Mouse (Mus musculus): ENCODE data around the gene Nup210. TPM values are rescaled to one million over a fixed set of nuclear protein-coding genes. Genes with fewer than 3 reads are reported as not detected.

Gene Nup210
- total RNA-seq (2021): 9.4 and 16.7 TPM in 2 replicates
- long read RNA-seq, experiment 1, full-length matches to known transcripts: 1 of 5 reads
- long read RNA-seq, experiment 1, partial matches to known transcripts: 3 of 5 reads
- long read RNA-seq, experiment 1, other reads (novel, unspliced or antisense): 1 of 5 reads
- long read RNA-seq, experiment 2, full-length matches to known transcripts: 2 of 2 reads
- long read RNA-seq, experiment 2, partial matches to known transcripts: 0 of 2 reads
- long read RNA-seq, experiment 2, other reads (novel, unspliced or antisense): 0 of 2 reads

DNA sequence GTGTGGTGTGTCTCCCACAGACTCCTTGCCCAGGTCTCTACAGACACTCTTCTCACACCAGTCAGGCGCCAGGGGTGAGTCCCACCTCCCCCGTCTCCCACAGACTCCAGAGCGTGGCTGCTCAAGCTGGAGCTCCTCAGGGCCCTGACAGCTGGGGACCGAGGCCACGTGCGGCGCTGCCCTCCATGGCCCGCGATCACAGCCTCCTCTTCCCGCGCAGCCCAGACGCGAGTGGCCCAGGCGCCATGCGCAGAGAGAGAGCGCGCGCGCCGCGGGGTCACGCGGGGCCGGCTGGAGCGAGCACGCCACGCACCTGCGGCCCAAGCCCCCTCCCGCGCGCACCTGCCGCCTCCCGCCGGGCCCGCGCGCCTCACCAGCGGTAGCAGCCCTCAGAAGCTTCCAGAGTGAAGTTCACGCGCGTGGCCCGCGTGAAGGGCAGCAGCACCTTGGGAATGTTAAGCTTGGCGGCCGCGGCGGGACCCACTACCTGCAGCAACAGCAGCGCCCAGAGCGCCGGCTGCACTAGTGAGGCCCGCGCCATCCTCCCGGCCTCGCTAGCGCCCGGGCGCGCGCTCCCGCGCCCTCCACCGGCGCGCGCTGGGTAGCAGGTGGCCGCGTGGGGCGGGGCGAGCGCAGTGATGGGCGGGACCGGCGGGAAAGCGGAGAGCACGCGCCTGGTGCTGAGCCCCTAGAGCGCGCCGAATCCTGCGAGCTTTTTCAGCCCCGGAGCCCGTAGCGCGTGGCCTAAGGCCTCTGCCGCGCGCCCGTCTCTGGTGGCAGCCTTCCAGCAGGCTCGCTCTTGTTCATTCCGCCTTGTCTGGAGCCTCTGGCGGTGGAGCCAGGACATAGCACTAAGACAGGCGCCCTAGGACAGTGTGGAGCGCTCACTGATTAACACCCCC lies at the start of gene Nup210:
Nup210 (minus strand) TSS at position 586 of the 902 bp plus-strand sequence.
- peak; percentile 97 for DNase-seq

DNA sequence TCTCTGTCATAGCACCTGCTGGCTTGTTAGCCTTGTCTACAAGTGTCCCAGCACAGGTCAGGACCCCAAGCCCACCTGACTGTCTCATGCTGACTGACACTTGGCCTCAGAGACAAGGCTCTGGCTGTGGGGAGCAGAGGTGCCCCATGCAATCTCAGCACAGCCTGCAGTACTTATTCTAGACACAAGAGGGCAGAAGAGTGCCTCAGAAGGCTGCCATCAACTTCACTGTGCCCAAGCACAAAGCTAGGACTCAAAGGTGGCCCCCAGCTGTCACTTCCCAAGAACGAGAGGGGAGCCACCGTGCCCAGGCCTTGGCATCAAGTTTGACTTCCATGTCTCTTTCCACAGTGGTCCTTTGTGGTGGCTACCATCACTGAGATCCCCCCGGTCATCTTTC lies 48.6 kb upstream of the Nup210 start:
- DNase-seq: peak; percentile 78

DNA sequence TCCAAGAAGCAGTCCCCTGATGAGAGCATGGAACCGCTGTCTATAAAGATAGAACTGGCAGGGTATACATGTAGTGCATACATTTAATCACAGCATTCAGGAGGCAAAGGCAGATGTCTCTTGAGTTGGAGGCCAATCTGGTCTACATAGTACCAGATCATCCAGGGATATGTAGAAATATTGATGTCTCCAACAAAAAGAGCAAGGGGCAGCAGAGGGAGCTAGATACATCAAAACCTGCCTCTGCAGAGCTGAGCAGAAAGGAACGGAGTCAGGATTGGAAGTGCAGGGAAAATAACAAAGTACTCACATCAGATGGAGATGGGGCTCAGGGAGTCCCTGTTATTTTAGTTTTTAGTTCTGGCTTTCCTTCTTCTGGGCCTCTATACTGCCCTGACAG lies 48.0 kb upstream of the Nup210 start:
- DNase-seq: no peak

DNA sequence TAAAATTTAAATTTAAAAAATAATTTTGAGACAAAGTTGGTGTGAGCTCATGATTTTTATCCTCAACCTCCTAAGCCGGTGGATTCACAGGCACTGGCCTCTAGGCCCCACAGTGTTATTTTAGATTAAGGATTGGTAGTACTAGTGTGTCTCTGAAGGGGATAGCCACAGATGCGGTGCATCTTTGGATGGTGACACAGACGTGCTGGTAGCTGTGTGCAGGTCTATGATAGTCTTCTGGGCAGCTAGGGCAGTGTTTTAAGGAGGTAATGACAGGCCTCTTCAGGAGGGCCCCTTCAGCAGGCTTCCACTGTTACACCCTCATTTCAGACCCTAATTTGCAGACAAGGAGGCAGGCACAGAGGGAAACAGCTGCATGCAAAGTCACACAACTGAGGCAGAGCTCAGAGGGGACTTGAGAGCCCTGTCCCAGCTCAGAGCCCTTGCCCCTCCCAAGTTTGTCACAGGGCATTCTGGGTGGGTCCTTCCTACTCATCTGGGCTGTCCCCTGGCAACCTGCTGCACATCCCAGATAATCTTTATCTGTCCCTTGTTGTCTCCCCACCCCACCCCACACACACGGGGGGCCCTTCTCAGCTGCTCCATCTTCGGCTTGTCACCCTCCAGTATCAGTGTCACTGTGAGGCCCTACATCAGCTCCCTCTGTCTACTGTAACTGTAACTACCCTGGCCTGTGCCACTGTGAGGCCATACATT lies 46.7 kb upstream of the Nup210 start:
- DNase-seq: no peak

DNA sequence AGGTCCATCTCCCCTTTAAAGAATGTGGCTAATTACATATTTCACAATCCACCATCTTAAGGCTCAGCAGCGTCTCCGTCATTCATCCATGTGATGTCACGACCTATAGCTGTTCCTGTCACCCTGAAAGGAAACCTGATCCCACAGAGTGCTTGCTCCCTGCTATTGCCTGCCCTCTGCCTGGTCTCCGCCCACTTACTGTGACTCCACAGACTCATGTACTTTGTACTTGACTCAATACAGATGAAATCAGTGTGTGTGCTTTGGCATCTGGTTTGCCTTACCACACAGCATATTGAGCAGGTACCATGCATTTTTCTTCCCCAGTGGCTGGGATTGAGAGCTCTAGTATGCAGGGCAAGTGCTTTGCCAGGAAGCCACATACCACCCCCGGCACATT lies 45.7 kb upstream of the Nup210 start:
- no peak for DNase-seq

DNA sequence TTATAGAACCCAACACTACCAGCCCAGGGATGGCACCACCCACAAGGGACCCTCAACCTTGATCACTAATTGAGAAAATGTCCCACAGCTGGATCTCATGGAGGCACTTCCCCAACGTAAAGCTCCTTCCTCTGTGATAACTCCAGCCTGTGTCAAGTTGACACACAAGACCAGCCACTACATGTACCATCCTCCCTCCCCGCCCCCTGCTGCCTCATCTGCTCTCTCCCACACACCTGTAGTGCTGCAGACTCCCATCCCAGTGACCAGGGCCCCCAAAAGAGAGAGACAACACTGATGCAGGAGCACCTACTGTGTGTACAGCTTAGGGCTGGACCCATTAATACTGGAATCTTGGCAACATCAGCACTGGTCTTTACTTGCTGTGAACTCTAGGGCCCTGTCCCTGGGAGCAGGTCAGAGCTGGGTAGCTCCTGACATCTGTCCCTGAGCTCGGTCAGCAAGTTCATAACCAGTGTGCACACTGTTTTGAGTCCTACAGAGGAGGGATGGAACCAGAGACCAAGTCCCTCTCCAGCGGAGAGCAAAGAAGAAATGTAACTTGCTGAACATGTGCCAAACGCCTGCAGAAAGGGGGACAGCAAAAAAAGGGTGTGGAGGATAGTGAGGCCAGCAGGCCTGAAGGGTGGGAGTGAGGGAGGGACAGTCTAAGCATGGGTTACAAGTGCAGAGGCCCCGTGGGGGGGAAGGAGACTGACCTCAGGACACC lies 45.0 kb upstream of the Nup210 start:
- DNase-seq: no peak

DNA sequence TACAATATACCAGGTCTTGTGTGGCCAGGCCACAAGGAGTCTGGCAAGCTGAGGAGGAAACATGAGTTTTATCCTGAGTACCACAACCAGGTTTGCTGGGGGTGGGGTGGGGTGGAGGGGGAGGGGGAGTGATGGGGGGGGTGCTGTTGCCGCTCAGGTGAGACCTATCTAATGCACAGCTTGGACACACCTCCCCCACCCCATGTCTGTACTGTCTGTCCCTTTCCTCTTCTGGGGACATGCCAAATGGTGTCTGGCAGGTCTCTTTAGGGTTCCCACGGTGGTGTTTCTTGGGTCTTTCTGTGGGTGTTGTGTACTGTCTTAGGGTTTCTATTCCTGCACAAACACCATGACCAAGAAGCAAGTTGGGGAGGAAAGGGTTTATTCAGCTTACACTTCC lies 44.3 kb upstream of the Nup210 start:
- no peak for DNase-seq

DNA sequence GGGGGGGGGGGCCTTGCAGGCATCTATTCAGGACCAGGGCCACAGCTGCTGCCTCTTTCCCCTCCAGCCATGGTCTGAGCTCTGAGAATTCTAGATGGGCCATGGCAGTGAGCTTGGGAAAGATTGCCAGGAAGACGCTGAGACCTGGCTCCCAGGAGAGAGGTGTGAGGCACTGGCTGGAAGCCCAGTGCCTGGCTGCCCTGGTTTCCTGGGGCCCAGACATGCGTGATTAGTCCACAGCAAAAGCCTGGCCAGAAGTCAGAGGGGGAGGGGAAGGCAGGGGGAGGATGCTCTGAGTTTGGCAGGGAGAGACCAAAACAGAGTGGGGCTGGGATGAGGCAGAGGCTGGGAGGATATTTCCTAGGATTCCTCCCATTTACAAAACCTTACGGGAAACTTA lies 43.8 kb upstream of the Nup210 start:
- peak; percentile 77 for DNase-seq

DNA sequence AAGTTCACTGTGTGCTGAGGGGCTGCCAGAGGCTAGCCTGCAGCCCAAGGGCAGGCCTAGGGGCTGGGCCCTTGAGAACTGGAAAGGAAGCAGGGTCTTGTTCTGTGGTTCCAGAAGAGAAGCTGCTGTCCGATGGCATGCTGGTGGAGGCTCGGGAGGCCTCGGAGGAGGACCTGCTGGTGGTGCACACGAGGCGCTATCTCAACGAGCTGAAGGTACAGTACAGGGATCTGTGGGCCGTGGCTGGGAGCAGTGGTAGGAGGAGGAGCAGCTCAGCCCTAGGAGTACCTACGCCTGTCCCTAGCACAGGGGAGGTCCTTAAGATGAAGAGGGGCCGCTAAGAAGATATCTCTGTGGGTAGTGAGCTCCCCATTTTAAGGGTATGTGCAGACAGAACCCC lies 42.4 kb upstream of the Nup210 start:
- no peak for DNase-seq

DNA sequence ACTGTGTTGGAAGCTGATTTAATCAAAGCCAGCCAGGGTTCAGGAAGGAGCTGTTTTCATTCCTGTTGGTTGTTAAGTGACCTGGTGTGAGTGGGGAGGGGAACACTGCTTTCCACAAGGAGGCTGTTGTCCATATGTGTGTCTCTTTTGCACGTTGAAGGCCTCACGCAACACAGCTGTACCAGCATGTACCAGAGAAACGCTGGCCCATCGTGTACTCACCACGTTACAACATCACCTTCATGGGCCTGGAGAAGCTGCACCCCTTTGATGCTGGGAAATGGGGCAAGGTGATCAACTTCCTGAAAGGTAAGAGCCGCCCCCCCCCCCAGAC lies 40.6 kb upstream of the Nup210 start:
- no peak for DNase-seq

DNA sequence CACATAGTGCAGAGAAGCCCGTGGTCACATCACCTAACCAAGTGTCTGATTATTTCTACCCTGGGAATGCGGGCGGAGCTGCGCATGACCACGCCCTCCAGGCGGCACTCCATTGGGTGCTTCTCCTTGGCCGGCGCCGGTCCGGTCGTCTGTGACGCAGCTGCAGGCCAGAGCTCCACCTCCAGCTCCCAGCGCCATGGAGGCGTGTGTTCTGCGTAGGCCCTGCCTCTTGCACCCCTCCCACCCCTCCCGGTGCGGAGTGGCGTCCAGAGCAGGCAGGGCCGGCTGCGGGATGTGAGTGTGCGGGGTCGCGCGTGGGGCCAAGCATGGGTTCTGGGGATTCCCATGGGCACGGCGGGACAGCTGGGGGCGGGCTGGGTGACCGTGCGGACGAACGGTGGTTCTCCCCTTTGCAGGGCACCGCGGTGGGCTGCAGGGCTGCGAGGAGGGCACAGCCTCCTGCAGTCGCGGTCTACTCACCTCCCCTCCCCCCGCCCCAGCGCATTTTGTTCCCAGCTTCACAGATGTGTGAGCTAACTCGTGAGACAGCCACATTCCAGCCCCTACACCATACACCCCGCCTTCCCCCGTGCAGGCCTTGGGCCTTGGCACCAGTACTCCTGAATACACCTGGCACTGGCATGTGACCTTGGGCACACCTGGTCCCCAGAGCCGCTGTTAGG lies 40.1 kb upstream of the Nup210 start, which contains the start of gene Hdac11:
Hdac11 (plus strand) TSS at position 112 of the 683 bp plus-strand sequence.
- peak; percentile 94 for DNase-seq

DNA sequence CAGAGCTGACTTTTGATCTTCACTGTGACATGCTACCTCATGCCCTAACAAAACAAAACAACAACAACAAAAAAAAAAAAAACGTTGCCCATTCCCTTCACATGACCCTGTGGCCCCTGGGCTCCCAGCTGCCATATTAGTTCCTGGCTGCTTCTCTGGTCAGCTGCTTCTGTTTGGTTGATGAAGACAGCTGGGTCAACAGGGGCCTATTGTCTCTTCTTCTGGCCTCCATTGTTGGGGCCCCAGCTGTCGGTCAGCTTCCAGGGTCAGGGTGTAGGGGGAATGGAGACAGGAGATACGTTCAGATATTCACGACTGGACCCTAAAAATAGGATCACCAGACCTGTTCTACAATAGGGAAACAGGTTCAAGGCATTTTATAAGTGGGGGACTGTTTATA lies 39.4 kb upstream of the Nup210 start:
- no peak for DNase-seq

DNA sequence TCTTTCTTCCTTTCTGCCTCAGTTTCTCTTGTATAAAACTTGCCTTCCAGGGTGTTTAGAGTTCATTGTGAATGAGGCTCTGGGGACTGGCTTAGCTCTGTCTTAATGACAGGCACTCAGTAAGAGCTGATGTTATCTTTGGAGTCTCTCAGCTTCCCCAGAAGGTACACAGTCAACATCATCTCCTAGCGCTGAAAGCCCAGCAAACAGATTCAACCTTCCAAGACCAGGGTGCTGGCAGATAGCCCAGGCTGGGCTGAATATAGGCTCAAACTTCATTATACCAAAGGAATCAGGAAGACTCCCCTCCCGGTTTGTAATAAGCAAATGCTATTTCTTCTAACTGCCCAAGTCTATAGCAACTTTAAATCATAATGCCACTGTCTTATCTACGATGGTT lies 38.7 kb upstream of the Nup210 start:
- no peak for DNase-seq

DNA sequence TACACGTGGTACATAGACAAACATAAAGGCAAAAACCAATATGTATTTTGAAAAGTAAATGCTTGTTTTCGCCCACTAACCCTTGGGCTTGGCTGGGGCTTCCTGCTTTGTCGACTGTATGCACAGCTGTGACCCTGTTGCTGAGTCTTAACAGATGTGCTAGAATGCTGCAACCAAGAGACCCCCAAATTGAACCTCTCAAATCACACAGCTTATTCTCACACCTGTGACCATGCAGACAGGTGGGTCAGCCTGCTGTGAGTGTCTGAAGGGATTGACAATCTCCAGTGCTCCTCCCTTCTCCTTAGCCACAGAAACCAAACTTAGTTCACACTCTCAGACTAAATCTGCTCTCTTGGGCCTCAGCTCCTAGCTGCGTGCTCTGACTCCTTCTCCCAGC lies 38.1 kb upstream of the Nup210 start:
- DNase-seq: no peak

DNA sequence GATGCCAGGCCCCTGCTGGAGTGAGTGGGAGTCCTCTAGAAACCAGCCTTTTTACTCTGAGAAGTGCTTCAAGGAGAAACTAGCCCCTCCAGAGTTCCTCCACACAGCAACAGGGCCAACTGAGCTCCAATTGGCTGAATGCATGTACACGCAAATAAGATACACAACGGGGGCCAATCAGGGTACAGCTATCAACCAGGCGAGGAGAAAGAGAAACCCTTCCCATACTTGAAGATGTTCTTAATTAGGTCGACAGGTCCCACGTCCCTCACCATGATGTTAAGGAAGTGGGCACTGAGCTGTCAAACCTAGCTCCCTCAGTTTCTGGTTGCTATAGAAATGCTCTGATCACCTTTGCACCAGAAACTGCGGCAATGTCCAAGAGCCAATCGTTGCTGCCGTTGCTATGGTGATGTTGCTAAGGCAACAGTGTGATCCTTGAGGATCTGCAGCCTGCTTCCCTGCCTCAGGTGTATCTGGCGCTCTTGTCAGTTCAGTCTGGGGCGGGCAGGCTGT lies 37.0 kb upstream of the Nup210 start:
- DNase-seq: peak; percentile 35

DNA sequence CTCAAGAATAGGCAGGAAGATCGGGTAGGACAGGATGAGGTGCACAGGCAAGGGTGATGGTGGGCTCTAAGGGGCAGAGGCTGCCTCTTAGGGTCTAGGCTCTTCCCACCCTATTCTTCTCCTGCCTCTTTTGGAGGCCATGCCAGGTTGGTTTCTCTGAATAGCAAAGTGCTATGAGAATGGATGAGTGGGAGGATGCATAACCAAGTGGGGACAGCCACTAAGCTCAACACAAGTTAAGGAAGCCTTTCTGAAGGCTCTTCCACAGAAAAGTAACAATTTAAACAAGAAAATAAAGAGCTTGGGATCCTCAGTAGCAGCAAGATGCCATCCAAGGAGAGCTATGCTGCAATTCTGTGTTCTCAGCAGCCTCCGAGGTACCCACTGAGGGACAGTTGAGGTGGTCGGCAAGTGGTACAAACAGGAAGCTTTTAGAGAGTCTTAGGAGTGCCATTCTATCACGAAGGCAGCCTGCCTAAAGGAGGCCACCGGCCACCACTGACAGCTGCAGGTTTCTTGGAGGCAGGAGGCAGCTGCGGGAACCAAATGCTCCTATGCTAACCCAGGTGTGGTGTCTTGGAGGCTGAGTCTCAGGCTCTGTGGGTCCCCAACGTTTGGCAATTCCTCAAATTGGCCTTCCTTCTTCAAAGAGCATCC lies 36.4 kb upstream of the Nup210 start:
- DNase-seq: no peak

DNA sequence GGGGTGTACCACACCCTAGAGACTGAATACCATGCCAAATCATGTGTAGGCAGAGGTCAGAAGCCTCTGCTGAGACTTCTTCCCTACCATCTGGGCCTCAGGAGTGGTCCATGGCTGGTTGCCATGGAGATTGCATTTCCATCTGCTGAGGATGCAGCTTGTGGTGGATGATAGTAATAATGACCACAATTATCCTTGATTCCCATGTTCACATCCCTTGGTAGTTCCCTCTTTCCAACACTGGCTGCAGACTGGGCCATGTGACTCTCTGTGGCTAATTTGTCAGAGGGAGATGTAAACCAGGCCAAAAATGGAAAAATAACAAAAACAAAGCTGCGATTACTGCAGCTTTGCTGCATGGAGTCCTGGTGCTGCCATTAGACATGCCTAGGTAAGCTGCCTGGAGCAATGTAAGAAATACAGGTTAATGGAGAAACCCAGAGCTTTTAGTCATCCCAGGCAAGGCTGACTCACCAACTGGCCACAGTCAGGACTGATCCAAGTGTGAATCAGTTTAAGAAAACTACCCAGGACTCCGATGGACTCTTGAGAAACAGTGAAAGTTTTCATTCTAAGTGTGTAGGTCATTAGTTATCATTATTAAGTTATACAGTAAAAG lies 30.6 kb upstream of the Nup210 start:
- no peak for DNase-seq

DNA sequence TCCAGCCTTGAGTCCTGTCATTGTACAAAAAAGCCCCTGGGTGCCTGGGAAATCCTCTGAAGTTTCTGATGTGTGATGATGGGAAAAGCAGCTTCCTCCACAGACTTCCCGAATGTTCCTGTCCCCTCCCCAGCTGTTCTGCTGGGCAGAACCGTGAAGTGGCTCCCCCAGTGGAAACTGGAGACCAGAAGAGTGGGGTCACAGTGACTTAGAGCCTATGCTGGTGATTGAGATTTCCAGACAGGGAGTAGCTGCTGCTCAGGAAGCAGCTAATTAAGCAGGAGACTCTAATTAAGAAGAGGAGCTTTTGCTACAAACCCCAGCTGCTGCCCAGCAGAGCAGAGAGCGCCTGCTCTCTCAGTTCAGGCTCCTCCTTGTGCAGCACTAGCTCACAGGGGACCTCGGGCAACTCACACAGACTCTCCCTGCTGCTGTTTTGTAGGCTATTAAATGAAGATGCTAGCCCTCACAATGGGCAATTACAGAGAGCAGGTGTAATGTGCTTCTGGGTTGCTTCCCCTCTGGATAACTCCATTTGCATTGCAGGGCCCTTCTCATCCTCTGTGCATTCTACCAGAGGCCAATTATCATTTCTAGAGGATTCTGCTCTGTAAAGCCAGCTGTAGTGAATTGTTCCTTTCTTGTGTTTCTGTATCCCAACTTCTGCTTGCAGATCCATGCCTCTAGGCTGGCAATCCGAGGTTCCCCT lies 30.0 kb upstream of the Nup210 start:
- DNase-seq: no peak

DNA sequence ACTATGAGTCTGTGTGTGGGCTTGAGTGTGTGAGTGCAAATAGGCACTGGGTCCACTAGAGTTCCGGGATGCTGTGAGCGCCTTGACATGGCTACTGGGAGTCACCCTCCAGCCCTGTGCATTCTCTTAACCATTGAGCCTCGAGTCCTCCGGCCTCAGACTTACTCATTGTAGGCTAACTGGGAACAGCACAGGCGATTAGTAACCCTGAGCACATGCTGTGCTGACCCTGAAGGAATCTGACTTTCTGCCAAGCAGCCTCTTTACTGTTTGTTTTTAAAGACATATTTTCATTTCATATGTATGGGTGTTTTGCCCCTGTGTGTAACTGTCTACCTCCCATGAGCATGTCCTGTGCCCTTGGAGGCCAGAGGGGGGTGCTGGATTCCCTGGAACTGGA lies 28.9 kb upstream of the Nup210 start:
- DNase-seq: peak; percentile 32

DNA sequence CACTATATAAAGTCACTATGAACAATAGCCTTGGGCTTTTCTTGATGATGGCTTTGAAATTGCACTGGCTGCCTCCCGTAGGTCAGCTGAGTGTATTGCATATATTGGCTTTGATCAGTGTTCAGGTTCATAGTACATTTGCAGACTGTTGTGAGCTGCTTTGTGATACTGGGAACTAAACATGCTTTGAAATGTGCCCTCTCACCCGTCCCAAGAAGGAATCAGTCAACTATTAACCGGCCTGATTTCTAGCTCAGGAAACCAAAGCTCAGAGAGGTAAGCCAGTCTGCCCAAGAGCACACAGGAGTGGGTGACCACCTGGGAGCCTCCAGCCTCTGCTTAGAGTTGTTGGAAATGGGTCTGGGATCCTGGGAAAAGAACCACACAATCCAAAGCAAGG lies 28.4 kb upstream of the Nup210 start:
- DNase-seq: no peak
